Mouse (Mus musculus): ENCODE results near the gene Lrmp.

GRCm38 (mm10) chr6:145175571-145175981 is 60.1 kb downstream of the Lrmp start:
- no peak for TF ChIP-seq MYOD1 (IDR thresholded peaks at IDR 0.05; ENCODE audit: control insufficient read depth, insufficient read length, low read depth)
- no peak for TF ChIP-seq CTCF (IDR thresholded peaks at IDR 0.05; ENCODE audit: control insufficient read depth, insufficient read depth, insufficient read length)
- TF ChIP-seq MAX (IDR thresholded peaks at IDR 0.05) = no peak
- TF ChIP-seq CEBPB (IDR thresholded peaks at IDR 0.05; ENCODE audit: low read depth) = no peak
- no peak for TF ChIP-seq USF1 (IDR thresholded peaks at IDR 0.05; ENCODE audit: low read depth)
- no peak for TF ChIP-seq FOSL1 (IDR thresholded peaks at IDR 0.05; ENCODE audit: insufficient read depth, low read length, poor library complexity, severe bottlenecking)
